Mouse (Mus musculus): Measurements from ENCODE around the gene Clcn6.

Clcn6 gene

DNA sequence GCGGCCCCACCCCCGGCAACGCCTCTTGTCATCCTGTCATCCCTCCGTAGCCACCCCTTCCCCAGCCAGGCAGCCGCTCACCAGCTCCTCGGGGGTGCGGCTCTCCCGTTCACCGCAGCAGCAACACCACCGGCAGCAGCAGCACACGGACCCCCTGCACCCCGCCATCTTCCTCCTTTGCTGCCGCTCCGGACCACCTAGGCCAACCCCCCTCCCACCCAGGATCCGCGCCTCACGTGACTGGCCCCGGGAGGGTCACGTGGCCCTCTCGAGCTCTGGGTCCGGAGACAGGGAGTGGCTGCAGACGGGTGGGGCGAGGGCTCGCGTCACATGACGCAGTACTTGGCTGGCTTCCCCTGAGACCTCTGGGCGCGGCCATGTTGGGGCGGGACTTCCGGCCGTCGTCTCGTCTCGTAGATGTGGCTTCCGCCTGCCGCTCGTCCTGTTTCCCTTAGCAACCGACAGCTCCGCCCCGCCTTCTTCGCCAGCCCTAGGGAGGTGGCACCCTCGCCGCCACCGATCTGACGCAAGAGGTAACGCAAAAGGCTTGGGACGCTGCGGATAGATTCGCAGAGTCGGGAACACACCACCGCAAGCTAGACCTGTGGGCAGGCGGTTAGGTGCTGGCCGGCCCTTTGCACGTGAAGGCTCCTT, at the start of gene Clcn6, which contains the start of gene Mthfr:
Gene Clcn6 (minus strand): TSS at position 222 of the 654 bp plus-strand sequence.
Gene Mthfr (plus strand): TSS at position 478 of the 654 bp plus-strand sequence.
- peak; percentile 98 to 99 for DNase-seq (ENCODE audit: low spot score in 2 of 2)

DNA sequence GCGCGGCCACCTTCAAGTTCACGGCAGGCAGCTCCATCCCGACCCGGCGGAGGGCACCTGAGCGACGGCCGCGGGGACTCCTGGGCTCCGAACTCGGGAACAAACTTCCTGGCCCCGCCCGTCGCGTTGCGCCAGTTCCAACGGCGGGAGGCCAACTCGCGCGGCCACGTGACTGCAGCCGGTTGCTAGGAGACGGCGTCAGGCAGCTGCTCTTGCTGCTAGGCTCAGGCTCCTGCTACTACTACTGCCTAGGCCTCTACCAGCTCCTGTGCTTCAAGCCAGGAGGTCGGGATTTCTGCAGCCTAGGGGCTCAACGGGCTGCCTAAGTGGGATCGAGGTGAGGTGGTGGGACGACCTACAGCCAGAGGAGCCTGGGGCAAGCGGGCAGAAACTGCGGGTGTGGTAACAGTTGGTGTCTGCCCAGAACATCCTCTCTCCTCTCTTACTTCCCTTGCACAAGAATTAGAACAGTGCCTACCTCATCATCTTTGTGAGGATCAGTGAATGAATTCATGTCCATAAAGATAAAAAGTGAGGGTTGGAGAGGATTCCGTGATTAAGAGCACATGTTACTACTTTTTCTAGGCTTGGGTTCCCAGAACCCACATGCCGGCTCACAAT, 49.4 kb upstream of the Clcn6 start, which contains the start of gene Agtrap:
Gene Agtrap (minus strand): TSS at position 125 of the 621 bp plus-strand sequence.
- DNase-seq (ENCODE audit: low spot score in 2 of 2), result peak; percentile 78 to 86

DNA sequence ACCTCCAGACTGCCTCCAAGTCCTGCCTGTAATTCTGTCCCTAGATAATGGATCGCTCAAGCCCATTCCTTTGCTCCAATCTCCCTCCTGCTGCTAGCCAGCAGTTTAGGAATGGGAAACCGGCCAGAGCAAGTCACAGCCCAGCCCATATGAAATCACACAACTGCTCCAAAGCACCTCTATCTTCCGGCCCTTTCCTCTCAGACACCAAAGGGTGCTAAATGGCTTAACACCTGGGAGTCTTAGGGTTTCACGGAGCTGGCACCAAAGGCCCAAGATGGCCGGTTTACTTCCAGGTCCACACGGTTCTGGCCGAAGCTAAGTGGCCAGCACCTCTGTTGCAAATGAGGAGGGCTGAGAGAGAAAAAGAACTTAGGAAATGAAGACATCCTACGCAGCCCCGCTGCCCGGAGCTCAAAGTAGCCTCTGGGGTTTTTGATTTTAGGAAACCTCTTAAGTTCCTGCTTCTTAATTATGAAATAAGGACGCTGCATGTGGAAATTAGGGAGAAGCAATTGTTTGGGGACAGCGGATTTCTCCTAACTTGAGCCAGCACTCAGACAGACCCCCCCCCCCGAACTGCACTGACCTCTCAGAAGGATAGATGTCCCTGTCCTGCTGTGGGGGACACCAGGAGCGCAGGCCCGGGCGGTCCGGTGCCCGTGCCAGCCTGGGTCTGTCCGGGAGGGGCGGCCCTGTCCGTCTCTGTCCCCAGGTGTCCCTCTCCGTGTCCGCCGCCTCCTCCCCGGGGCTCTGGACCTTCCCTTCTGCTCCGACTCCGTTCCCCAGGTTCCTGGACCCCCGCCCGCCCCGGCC, 48.7 kb upstream of the Clcn6 start:
- no peak for DNase-seq (ENCODE audit: low spot score in 2 of 2)

DNA sequence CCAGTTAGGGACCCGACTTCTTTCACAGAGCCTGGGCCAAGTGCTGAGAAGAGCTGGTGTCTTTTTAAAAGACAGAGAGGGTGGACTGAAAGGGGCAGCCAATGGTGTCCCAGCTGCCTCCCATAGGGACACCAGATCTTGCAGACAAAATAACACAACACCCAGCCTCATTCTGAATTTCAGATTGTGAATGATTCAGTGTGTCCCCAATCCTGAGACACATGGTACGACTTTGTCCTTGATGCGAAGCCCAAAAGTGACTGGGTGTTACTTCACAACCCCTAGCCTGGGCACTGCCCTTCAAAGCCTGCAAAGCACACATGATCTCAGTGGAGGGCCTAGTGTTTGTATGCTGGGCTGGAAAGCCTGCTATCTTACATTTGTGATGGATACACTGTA, 47.3 kb upstream of the Clcn6 start:
- DNase-seq (ENCODE audit: low spot score in 2 of 2), result no peak

DNA sequence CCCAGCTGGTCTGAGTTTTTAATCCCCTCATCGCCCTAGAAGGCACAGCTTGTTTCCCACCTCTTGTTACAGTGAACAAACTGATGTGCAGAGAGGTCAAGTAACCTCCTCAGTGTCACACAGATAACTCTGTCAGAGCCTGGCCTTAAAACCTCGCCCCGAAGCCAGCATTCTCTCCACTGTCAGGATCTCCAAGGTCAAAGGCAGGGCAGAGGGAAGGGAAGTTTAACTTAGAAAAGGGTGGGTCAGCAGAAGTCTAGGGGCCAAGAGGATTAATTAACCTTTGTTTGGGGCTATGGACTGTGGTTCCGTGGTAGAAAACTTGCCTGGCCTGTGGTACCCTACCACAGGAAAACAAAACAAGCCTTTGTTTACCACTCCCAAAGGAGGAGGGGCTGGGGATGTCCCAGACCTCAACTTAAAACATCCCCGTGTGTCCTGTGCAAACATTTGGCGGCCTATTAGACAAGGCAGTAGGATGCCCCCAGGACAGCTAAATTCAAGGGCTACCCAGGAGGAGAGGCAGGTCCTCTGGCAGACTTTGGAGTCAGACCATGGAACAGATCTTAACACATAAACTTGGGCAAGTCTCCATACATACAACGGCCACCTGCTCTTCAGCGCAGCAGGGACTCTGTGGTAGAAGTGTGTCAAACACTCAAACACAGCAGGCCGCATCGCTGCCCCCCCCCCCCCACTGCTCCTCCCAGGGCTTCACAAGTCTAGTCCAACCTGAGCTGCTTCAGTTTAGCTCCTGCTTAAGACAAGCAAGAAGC, 46.7 kb upstream of the Clcn6 start:
- DNase-seq (ENCODE audit: low spot score in 2 of 2), result no peak

DNA sequence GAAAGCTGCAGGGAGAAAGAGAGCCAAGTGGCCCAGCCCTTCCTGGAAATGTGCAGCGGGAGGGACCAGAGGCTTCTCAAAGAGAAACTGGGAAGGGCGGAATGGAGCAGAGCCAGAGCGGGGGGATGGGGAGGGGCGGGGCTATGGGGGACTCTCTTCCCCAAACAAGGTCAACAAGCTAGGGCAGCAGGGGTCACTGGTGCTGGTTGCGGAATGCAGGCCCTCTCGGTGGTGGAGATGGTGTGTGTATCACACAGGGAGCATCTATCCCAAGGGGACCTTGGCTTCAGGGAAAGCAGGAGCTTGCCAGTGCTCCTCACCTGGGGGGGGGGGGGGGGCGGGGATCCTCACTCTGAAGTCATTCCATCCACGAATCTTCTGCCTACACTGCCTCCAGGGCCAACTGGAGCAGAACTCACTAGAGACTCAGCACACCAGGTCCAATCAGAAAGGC, 45.7 kb upstream of the Clcn6 start:
- DNase-seq (ENCODE audit: low spot score in 2 of 2), result no peak

DNA sequence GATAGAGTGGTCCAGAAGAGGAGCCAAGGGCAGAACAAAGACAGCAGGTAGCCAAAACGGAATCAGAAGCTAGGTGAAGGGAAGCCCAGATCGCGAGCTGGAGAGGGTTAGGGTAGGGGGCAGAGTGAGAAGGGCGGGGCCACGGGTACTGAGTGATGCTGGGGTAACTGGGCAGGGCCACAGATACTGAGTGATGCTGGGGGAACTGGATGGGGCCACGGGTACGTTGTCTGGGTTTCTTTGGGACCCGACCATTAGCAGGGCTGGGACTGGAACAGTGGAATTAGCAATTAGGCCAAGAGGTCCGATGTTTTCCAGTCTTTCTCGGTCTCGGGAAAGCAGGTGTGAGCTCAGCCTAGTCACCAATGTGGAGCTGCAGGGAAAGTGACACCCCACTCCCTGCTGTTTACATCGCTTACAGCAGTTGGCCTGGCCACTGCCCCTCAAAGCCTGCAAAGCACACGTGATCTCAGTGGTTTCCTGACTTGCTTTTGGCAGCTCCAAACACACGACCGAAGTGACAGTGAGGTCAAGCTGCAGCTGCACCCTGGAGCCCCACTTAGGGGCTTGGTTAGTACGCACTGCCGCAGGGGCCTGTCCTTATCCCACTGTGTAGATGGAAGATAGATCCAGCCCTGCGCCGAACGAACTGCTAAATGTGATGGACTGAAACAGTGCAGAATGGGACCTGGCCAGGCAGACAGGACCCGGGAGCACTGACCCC, 44.7 kb upstream of the Clcn6 start:
- DNase-seq (ENCODE audit: low spot score in 2 of 2), result no peak

DNA sequence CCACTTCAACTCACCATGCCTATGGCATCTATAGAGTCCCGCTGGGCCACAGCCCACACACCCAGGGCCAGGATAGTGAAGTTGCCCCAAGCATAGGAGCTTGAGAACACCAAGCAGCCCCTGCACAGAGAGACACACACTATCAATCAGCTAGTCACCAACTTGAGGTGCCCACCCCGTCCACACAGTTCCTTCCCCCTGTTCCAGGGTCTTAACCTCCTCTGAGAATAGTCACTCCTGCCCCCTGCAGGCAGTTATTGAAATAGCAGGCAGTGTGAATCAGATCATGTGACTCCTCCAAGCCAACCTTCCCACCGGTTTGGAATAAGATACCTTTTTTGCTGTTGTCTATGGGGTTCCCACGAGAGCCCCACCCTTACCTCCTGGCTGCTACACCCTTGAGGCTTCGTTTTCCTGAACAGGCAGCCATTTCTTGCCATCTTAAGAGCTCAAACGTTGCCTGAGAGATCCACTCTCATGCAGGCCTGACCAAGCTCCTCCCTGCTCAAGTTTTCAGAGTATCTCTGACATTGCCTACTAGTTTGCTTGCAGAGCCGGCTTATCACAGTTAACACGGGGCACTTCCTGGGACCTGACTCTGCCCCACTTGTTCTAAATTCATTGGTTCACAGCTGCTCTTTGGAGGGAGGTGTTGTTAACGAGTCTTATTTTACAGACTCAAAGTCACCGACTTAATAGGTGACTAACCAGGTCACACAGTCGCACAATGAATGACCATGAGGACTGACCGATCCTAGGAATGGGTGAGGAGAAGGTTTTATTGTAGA, 43.8 kb upstream of the Clcn6 start:
- peak; percentile 36 to 60 for DNase-seq (ENCODE audit: low spot score in 2 of 2)

DNA sequence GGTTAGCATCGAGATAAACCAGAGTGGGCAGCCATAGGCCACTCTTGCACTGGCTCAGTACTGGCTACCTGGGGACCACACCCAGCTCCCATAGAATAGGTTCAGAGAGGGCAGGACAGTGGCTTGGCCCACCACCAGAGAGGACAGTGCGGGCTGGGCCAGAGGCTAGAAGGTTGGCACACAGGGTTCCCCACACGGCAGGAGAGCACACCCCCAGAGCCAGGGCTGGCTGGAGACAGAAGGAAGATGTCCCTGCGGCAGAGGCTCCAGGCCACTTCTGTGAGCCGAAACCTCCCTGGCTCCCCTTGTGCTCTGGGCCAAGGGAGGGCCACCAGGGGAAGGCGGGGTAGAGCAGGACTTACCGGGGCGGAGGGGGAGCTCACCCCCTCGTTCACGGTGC, 42.6 kb upstream of the Clcn6 start:
- no peak for DNase-seq (ENCODE audit: low spot score in 2 of 2)

DNA sequence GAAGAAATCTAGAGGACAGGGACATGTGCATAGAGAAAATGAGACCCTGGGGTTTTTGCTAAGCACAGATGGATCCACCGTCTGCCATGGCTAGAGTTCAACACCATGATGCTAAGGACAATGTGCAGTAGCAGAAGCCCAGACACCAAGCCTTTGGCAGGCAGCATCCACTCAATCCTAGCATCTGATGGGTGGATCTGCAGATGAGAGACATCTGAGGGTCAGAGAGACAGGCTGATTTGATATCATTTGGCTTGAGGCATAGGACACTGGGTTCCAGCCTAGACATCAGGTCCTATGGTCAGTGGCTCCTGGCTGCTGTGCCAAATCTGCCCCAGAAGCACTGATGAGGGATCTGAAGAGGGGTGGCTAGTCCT, 42.0 kb upstream of the Clcn6 start:
- DNase-seq (ENCODE audit: low spot score in 2 of 2), result no peak

DNA sequence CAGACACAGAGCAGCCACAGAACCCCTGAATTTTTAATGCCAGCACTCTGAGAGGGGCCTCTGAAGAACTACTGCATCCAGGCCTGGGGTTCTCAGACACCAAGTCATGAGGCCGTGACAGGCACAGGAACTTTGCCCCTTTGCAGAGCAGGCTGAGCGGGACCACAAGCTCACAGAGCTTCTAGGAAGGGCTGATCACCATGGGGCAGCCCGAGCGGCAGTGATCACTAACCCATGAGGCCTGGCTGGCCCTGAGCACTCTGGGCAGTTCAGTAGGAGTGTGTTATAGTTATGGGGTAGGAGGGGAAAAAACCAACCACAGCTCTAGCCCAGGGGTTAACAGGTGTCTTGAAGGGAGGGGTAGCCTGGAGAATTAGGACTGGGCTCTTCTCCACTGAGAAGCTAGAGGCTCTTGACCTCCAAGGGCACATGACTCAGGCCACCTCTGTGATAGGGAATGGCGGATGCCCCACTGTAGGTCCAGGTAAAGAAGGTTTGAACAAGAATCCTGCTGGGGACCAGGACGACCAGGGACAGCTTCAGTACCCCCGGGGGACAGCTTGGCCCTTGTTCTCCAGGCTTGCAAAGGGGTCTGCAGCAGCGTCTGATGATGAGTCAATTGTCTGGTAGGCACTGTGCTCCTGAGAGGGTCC, 41.4 kb upstream of the Clcn6 start:
- DNase-seq (ENCODE audit: low spot score in 2 of 2), result no peak

DNA sequence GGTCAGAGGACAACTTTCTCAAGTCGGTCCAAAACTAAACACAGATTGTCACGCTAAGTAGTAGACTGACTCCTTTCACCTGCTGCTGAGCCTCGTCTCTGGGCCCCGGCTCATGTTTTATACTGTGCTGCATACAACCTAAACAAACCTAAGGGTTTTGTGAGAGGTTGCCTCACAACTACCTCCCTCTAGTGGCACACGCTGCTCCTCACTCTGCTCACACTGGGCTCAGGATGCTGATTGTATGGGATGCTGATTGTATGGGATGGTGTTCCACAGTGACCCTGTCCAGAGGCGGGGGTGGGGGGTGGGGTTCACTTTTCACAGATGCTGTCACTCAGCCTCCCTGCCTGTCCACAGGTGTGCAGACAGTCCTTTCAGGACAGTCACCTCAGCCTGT, 40.6 kb upstream of the Clcn6 start:
- no peak for DNase-seq (ENCODE audit: low spot score in 2 of 2)

DNA sequence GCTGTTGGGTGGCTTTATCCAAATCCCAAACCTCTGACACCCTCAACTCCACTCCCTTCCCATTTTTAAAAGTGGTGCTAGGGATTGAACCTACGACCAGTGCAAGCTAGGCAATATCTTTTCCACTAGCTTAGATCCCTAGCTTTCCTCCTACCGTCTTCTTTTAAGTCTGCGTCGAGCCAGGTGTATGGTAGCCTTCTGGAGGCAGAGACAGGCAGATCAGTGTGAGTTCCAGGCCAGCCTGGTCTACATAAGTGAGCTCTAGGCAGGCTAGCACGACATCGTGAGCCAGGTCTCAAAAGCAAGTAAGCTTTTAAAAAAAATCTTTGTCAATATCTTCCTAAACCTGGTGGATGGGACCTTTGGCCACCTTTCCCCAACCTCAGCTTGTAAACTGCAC, 37.3 kb upstream of the Clcn6 start:
- DNase-seq (ENCODE audit: low spot score in 2 of 2), result no peak

DNA sequence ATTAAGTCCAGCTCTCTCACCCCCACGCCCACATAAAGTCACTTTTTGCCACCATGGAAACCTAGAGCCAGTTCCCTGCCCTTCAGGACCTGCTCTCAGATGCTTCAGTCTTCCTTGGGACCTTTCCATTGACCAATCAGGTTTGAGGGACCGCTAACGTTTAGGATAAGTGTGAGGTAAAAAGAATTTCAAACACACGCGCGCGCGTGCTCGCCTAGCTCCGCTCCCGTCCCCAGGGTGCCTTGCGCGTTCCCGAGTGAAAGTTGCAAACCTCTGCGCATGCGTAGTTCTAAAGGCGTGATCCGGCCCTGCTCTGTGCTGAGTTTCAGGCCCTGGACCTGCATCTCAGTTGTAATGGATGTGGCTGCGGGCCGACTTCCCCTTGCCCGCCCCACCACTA, 36.6 kb upstream of the Clcn6 start:
- DNase-seq (ENCODE audit: low spot score in 2 of 2), result peak; percentile 37 to 47

DNA sequence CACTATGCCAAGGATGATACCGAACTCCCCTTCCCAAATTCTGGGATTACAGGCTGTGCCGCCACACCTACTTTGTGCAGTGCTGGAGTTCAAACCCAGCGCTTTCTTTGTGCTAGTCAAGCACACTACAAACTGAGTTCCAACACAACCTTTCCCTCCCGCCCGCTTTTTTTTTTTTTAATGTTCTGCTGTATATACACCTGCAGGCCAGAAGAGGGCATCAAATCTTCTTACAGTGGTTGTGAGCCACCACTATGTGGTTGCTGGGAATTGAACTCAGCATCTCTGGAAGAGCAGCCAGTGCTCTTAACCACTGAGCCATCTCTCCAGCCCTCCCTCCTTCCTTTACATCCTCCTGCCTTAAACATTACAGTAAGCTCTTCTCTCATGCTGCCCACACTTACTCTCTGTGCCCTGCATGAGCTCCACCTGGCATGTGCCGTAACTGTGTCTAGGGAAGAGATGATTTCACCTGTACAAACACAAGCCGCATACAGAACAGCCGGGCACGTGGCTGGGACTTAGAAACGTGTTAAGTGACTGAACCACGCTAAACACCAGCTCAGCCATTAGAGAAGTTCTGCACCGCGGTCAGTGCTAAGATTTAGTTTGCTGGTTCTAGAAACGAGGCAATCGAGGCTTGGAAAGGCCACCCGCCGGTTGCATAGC, 36.0 kb upstream of the Clcn6 start:
- no peak for DNase-seq (ENCODE audit: low spot score in 2 of 2)

DNA sequence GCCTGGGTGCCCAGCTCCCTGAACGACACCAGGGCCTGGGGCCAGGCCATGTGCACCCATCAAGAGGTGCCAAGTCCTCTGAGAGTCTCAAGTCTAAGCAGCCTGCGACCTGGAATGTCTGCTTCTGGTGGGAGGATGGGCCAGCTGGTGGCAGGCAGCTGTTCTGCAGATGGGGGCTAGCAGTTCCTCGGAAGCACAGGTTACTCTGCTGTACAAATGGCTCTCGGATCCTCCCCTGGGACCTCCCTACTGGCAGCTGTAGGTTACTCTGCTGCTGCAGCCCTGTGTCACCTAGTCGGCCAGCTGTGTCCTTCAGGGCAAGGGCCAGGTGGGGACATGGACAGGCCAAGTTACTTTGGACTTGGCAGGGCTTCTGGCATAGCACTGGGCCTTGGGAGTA, 32.9 kb upstream of the Clcn6 start:
- no peak for DNase-seq (ENCODE audit: low spot score in 2 of 2)

DNA sequence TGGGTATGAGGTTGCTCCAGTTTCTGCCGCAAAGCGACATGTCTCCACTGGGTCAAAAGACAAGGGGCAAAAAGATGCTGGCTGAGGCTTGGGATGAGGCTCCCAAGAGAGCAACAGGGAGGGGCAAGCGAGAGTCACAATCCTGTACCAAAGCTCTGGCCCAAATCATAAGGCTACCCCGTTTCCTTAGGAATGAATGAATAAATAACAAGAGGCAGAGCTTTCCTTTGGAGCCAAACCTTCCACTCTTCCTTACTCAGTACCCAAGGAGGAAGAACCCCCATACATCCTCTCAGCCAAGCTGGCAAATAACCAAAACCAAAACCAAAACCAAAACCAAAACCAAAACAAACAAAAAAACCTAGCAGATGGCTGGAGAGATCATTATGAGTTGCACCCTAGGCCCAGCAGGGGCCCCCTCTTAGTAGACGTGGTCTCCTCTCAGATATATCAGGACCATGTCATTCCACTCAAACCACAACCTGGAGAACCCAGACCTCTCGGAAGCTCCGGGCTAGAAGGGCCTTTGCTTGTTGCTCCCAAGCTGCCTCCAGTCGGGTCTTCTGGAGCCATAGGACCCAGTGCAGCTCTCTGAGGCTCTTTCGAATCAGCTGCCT, 31.1 kb upstream of the Clcn6 start:
- DNase-seq (ENCODE audit: low spot score in 2 of 2), result no peak

DNA sequence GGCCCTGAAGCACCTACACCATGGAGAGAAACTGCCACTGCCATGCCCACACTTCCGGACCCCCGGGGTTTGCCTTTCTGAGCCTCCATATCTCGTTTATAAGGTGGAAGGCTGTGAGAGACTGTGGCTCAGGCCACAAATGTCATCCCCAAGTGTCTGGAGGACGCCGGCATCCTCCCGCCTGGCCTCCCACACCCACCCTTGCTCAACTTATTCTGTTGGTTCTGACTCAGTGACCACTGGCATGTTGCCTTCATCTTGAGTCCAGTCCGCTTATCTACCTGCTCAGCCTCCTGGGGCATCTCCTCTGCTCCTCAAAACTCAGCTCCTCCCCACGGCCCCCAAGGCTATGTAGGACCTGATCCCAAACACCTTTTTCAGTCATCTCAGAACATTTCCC, 28.7 kb upstream of the Clcn6 start:
- DNase-seq (ENCODE audit: low spot score in 2 of 2), result no peak

DNA sequence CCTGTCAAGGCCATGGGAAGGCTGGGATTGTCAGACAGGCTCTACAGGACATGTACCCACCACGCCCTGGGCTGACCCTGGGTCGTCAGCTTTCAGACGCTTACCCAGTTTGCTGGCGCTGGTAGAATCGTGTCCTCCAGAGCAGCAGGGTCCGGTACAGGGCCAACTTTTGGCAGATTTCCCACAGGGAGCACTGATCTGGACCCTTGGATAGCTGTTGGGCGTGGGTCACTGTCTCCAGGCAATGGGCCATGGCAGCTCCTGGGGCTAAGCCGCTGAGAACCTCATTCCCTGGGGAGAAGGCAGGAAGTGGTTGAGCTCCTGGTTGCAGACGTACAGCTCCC, 27.8 kb upstream of the Clcn6 start:
- no peak for DNase-seq (ENCODE audit: low spot score in 2 of 2)

All from spleen, postnatal 14 days (tissue).